Mouse (Mus musculus) Patski (cell line): Measurements from ENCODE around the gene Brap. TPM values are rescaled to one million over a fixed set of nuclear protein-coding genes. Genes with fewer than 3 reads are reported as not detected.
"Not testable (repeated sequence)": the region's sequence is repeated elsewhere in the genome, so short reads cannot be mapped to it uniquely, and the experiment has no call there.

Experiments used
- ATAC-seq: fragments of 100-300 bp; one replicate; pipeline ENCODE4 v1.8.0; 2021
- CTCF ChIA-PET: fragments of 350-600 bp; sonication (Branson Sonifier 250); formaldehyde crosslinking; loops from one replicate; lab custom pipeline; 2022; ENCODE audit warnings: inconsistent platforms; lab: Charles Lee
- POLR2A ChIA-PET: fragments of 350-600 bp; sonication (Branson Sonifier 250); formaldehyde crosslinking; loops from one replicate; lab custom pipeline; 2022; ENCODE audit warnings: antibody characterized with exemption, inconsistent platforms; lab: Charles Lee
- DNase-seq: peaks from one replicate; pipeline ENCODE4 v3.0.0-alpha.2; 2011; ENCODE audit warnings: low read depth, low spot score
- H3K27me3 ChIP-seq: fragments of 371-371 bp; one replicate; pipeline ENCODE4 v1.5.1; 2021
- CTCF ChIP-seq: fragments of 100-300 bp; IDR thresholded peaks from one replicate; pipeline ENCODE4 v1.5.1; 2021
- in situ Hi-C: fragments of 300-500 bp; cut with MboI; formaldehyde crosslinking; loops from 3 replicates; pipeline ENCODE4 v1.11.1; 2018; ENCODE audit warnings: low pct_unique_long_range_greater_than_20kb, mixed read lengths
- polyA plus RNA-seq: library from polyadenylated mRNA; unstranded; gene quantifications from one replicate; pipeline ENCODE4 v1.2.3, GENCODE M21; 2021

Gene Brap
- 65.3 TPM for polyA plus RNA-seq

DNA sequence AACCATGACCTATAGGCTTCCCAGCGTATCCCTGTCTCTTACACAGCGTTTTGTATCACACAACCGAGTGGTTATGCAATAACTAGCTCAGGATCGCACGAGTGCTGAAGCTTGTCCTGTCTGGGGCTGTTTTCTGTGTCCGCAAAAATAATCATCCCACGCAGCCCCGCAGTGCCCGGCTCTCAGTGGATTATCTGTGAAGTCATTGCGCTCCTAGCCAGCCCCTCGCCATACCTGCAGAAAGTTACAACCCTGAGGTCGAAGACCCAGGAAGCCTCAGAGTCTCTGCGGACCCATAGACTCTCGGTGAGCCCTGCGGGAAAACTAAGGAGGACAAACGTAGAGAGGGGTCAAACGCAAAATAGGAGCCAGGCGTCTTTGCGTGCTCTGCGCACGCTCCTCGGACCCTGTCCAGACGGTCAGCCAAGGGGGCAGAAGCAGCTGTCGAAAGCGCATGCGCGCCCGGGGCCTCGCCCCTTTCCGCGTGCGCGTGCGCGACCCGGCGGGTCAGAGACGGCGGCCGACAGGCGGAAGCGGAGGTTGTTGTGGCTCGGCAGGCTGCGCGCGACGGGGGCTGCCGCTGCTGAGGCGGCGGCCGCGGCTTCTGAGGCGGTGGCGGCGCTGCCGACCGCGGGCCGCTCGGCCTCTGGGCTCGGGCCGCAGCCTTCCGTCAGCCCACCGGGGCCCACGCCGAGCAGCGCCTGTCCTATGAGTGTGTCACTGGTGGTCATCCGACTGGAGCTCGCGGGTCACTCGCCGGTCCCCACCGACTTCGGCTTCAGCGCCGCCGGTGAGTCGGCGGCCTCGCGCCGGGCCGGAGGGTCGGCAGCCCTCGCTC is at the start of gene Brap, which contains the start of gene Acad10:
TSS of gene Brap (plus strand) at position 505 of the 838 bp plus-strand sequence.
TSS of gene Acad10 (minus strand) at position 456 of the 838 bp plus-strand sequence.
- in situ Hi-C loops: no loop called here
- DNase-seq (peak; percentile 60), ATAC-seq (peak; percentile 71)
- H3K27me3 ChIP-seq: no peaks in the 10 kb centered on the region
- ChIA-PET CTCF (no interaction called here), POLR2A (interaction anchor here (0.6 to 0.9 kb wide), 3 partner anchors 9 to 187 kb away, joined by 3 to 6 read pairs (median 3); no protein-coding TSS in a partner anchor)
- no peak for TF ChIP-seq CTCF

DNA sequence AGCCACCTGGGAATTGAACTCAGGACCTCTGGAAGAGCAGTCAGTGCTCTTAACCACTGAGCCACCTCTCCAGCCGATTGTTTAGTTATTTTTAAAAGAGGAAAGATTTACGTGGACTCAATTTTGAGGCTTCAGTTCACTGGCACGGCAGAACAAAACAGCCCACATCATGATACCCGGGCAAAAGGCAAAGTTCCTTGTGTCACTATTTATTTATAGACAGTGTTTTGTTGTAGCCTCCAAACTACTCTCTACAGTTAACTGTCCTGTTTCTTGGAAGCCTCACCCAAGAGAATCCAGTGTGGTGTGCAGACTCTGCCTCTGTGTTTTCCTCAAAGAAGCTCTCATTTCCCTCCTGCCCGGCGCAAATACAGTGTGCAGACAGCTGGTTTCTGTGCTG is 48.3 kb upstream of the Brap start:
- ChIA-PET POLR2A (interaction anchor here (0.9 kb wide), 1 partner anchor 13 kb away, joined by 3 read pairs; no protein-coding TSS in a partner anchor), CTCF (no interaction called here)
- no peak for TF ChIP-seq CTCF
- DNase-seq: no peak
- no peak for ATAC-seq
- in situ Hi-C loops: no loop called here
- H3K27me3 ChIP-seq: no peaks in the 10 kb centered on the region

DNA sequence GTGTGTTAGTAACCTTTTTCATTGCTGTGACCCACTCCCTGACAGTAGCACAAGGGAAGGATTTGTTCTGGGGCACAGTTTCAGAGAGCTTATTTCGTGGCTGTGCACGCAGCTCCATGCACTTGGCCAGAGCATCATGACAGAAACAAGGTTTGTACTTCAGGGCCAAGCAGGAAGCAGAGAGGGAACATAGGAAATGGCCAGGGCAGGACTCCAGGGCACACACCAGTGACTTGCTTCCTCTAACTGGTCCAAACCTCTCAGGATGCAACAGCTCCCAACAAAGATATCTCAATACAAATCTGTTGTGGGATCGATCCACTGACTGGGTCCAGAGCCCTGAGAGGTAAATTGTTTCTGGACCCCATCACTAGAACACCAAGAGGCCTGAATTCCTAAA is 45.4 kb upstream of the Brap start:
- ATAC-seq, in situ Hi-C loops, DNase-seq, H3K27me3 ChIP-seq: not testable (repeated sequence)
- CTCF ChIA-PET: interaction anchor here (2.0 kb wide), 1 partner anchor 9 kb away, joined by 7 read pairs; no protein-coding TSS in a partner anchor
- POLR2A ChIA-PET: interaction anchor here (0.6 kb wide), 2 partner anchors 16 to 53 kb away, joined by 4 to 6 read pairs; no protein-coding TSS in a partner anchor

DNA sequence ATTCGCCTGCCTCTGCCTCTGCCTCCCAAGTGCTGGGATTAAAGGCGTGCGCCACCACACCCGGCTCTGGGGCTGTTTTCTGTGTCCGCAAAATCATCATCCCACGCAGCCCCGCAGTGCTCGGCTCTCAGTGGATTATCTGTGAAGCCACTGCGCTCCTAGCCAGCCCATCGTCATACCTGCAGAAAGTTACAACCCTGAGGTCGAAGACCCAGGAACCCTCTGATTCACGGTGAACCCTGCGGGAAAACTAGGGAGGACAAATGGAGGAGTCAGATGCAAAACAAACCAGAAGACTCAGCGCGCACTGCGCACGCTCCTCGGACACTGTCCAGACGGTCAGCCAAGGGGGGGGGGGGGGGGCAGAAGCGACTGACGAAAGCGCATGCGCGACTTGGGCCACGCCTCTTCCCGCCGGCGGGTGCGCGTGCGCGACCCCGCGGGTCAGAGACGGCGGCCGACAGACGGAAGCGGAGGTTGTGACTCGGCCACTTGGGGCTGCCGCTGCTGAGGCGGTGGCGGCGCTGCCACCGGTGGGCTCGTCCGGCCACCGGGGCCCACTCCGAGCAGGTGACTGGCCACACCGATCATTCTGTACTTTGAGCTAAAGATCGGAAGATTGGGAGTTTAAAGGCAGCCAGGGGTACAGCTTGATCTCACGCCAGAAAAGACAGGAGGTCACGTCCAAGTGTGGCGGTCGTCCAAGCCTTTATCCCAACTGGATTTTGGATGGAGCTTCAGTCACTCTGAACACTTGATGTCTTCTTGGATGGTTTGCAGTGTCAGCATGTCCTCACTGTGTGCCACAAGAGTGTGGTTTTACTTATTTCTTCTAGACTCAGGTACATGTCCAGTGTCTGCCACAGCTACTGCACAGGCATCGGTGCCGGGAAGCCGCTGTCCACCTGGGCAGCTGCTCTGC is 41.5 kb upstream of the Brap start, which contains the start of gene Acad12:
TSS of gene Acad12 (minus strand) at position 347 of the 922 bp plus-strand sequence.
- TF ChIP-seq CTCF: no peak
- ChIA-PET CTCF (interaction anchor here (0.9 to 2.3 kb wide), 3 partner anchors 9 to 17 kb away, joined by 3 to 6 read pairs (median 5); no protein-coding TSS in a partner anchor), POLR2A (interaction anchor here (0.6 to 1.5 kb wide), 3 partner anchors 13 to 72 kb away, joined by 3 to 4 read pairs (median 3); no protein-coding TSS in a partner anchor)
- in situ Hi-C loops: no loop called here
- ATAC-seq: peak; percentile 47
- DNase-seq: peak; percentile 64
- H3K27me3 ChIP-seq: no peaks in the 10 kb centered on the region

DNA sequence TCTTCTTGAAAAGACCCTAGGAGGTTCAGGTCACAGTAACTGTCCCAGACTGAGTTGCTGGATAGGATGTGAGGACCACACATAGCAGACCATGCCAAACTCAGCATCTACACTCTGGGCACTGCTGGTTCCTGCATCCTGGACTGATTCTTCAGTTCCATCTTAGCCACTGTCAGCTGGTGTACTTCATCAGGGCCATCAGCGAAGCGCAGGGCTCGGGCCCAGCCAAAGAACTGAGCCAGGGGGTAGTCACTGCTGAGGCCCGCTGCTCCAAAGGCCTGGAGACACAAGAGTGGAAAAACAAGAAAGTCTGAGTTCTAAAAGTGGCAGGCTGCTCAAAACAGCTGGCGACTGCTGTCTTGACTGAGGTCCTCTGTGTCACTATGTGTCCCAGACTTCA is 39.3 kb upstream of the Brap start:
- ChIA-PET CTCF (no interaction called here), POLR2A (interaction anchor here (0.7 kb wide), 1 partner anchor 57 kb away, joined by 3 read pairs; no protein-coding TSS in a partner anchor)
- H3K27me3 ChIP-seq: no peaks in the 10 kb centered on the region
- ATAC-seq (no peak), DNase-seq (no peak)
- TF ChIP-seq CTCF: no peak
- in situ Hi-C loops: no loop called here

DNA sequence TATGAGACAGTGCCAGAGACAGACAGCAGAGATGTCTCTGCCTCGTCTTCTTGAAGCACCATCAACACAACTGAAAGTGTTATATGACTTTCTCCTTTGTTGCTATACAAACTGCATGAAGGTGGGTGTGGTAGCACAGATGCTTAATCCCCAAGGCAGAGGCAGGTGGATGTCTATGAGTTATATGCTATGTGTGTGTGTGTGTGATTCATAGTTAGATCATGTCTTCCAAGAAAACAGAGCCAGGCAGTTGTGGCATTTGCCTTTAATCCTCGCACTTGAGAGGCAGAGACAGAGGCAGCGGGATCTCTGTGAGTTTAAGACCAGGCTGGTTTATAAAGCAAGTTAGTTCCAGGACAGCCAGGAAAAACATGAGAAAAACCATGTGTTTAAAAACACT is 37.1 kb upstream of the Brap start:
- ATAC-seq (no peak), DNase-seq (no peak)
- in situ Hi-C loops: no loop called here
- H3K27me3 ChIP-seq: no peaks in the 10 kb centered on the region
- ChIA-PET POLR2A (no interaction called here), CTCF (no interaction called here)
- no peak for TF ChIP-seq CTCF

DNA sequence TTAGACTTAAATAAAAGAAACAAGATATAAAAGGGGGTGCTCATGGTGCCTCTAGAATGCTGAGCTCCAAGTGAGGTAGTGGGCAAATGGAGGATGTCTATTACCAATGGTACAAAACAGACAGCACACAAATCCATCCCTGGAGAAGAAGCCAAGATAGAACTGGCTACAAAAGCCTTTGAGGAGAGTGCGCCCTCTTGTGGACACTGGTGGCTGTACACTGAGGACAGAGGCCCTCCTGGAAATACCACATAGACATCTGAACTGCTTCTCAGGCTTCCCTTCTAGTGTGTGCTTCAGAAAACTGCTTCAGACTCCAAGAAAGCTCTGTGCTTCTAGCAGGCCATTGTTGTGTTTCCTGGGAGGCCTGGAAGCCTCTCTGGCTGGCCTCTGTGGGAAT is 32.5 kb upstream of the Brap start:
- in situ Hi-C loops: no loop called here
- H3K27me3 ChIP-seq: no peaks in the 10 kb centered on the region
- ATAC-seq (no peak), DNase-seq (no peak)
- CTCF ChIA-PET: interaction anchor here (1.1 to 1.9 kb wide), 3 partner anchors 9 to 26 kb away, joined by 3 to 4 read pairs (median 3); partner anchors contain the start of gene Acad12
- peak; percentile 86 for TF ChIP-seq CTCF
- POLR2A ChIA-PET: no interaction called here

DNA sequence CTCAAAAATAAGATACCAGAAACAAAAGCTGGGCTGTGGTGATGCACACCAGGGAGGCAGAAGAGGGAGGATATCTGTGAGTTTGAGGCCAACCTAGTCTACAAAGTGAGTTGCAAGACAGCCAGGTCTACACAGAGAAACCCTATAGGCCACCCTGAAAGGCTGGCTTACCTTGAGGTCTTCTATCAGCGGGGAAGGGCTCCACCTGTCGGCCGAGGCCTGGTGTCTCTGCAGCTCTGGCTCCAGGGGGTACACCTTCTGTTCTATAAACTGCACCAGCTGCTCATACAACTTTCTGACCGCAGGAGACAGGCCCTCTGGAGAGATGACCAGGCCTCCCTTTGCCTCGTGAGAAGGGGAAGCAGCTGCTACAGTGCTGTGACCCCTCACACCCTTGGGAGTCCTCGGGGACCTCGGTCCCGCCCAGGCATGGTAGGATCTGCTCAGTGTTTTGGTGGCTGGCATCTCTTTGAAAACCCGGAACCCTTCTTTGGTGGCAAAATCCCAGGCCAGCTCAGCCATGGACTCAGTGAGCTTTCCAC is 29.2 kb upstream of the Brap start:
- CTCF ChIA-PET: interaction anchor here (1.6 kb wide), 1 partner anchor 16 kb away, joined by 4 read pairs; no protein-coding TSS in a partner anchor
- POLR2A ChIA-PET, DNase-seq, in situ Hi-C loops, ATAC-seq, H3K27me3 ChIP-seq: not testable (repeated sequence)

DNA sequence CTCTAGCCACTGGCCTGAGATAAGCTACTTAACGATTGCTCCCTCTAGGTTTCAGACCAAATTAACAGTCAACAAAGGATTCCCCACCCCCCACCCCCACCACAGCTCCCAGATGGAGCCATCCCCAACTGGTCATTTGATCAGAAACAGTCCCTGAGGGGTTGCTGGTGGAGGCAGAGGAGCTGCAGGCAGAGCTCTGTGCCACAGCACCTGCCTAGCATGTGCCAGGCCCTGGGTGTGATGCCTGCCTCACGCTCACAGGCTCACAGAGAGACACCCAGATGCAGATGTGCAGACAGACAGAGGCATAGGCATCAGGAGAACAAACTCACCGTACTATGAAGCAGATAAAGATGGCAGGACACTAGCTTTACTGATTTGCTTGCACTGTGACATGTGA is 27.6 kb upstream of the Brap start:
- ATAC-seq (no peak), DNase-seq (no peak)
- in situ Hi-C loops: no loop called here
- H3K27me3 ChIP-seq: no peaks in the 10 kb centered on the region
- no peak for TF ChIP-seq CTCF
- POLR2A ChIA-PET: no interaction called here
- CTCF ChIA-PET: no interaction called here

DNA sequence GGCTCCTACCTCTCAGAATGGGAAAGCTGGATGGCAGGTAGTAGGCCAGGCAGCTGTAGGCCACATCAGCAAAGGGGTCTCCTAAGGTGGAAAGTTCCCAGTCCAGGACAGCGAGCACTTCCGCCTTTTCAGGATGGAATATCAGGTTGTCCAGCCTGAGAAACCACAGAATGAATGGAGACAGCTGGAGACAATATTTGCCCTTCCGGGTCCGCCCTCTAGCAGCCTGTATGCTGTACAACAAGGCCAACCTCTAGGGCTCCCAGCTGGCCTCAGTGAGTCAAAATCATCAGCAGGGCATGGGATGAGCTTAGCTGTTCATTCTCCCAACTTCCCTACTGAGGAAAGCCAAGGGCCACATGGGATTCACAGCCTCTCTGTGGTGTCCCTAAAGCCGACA is 25.7 kb upstream of the Brap start:
- no peak for TF ChIP-seq CTCF
- no peaks in the 10 kb centered on the region for H3K27me3 ChIP-seq
- ChIA-PET CTCF (no interaction called here), POLR2A (no interaction called here)
- DNase-seq: no peak
- ATAC-seq: no peak
- in situ Hi-C loops: no loop called here
